In the genomic region with DNA sequence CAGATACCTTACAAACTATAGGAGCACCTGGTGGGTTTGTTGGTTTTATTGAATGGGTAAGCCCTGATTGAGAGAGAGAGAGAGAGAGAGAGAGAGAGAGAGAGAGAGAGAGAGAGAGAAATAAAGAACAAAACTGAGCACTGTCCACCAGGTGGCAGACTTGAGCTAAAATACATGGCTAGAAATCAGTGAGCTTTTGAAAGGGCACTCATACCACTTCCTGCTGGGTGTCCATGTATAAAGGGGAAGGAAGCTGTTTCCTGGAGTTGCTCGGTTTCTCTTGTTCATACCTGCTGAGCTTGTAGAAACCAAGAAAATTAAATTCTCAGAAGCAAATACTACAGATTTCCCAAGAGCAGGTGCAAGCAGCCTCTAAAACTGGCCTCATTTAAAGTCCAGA, we compare ENCODE assay signal across 8 mouse cellular contexts.
A peak's percentile ranks its signal among the peaks of the same experiment; 100 is the strongest.
DNase-seq lines count a peak whose midpoint lies in the region; ATAC-seq lines count a peak whose summit lies in the region.

No protein-coding gene starts in this region.

- DNase-seq in kidney, adult 18-20 months, result peak; percentile 58
- DNase-seq in CD8-positive naive resting alpha-beta T cell, adult 2 months (ENCODE audit: low read depth in 2 of 2, low spot score in 2 of 2), result peak; percentile 63 to 65
- peak; percentile 84 for DNase-seq in c-Kit-positive CD71-negative TER-119-negative erythroid progenitor cells, embryonic 14.5 days (ENCODE audit: low read depth)
- peak; percentile 73 for DNase-seq in lung, postnatal 25 days (ENCODE audit: low spot score)
- peak; percentile 66 to 86 for DNase-seq in spleen, postnatal 4 days (ENCODE audit: low spot score in 2 of 2)

- no peak overlapping the region for H3K4me2 ChIP-seq in kidney, embryonic 16.5 days (replicated peaks; ENCODE audit: low read depth, low read length)
- H3K4me2 ChIP-seq in forebrain, embryonic 12.5 days, result no peak overlapping the region
- no peak overlapping the region for H3K4me2 ChIP-seq in intestine, embryonic 16.5 days (ENCODE audit: low read depth, low read length)

- no peak for ATAC-seq in kidney, embryonic 16.5 days (ENCODE audit: low FRiP score, low TSS enrichment)
- 0 out of 2 replicates have a peak, but pooled peaks have one; percentile 57 for ATAC-seq in forebrain, embryonic 12.5 days (ENCODE audit: low FRiP score)
- ATAC-seq in intestine, embryonic 16.5 days, result peak; percentile 71

- H3K27ac ChIP-seq in kidney, embryonic 16.5 days (ENCODE audit: low read length), result no peak overlapping the region
- no peak overlapping the region for H3K27ac ChIP-seq in forebrain, embryonic 12.5 days
- no peak overlapping the region for H3K27ac ChIP-seq in intestine, embryonic 16.5 days (ENCODE audit: low read length)

- H3K9me3 ChIP-seq in kidney, embryonic 16.5 days (ENCODE audit: low read length), result no peaks in the 10 kb centered on the region
- H3K9me3 ChIP-seq in forebrain, embryonic 12.5 days, result no peaks in the 10 kb centered on the region
- no peaks in the 10 kb centered on the region for H3K9me3 ChIP-seq in intestine, embryonic 16.5 days (ENCODE audit: control insufficient read depth, low read length)

- H3K27me3 ChIP-seq in kidney, embryonic 16.5 days (ENCODE audit: insufficient read depth, low read length), result no peaks in the 10 kb centered on the region
- no peaks in the 10 kb centered on the region for H3K27me3 ChIP-seq in forebrain, embryonic 12.5 days
- H3K27me3 ChIP-seq in intestine, embryonic 16.5 days (replicated peaks; ENCODE audit: control insufficient read depth, insufficient read depth, low read length), result no peaks in the 10 kb centered on the region

- H3K9ac ChIP-seq in kidney, embryonic 16.5 days (replicated peaks; ENCODE audit: low read length), result no peak overlapping the region
- no peak overlapping the region for H3K9ac ChIP-seq in forebrain, embryonic 12.5 days
- no peak overlapping the region for H3K9ac ChIP-seq in intestine, embryonic 16.5 days (ENCODE audit: low read depth, low read length)

- H3K4me3 ChIP-seq in kidney, embryonic 16.5 days (ENCODE audit: low read length), result no peak overlapping the region
- no peak overlapping the region for H3K4me3 ChIP-seq in forebrain, embryonic 12.5 days (replicated peaks)
- H3K4me3 ChIP-seq in intestine, embryonic 16.5 days (ENCODE audit: low read length), result no peak overlapping the region

- peaks cover 19% of the 10 kb centered on the region; the same call in 1 of the 2 replicates for H3K4me1 ChIP-seq in kidney, embryonic 16.5 days (ENCODE audit: insufficient read depth, low read length)
- H3K4me1 ChIP-seq in forebrain, embryonic 12.5 days, result no peaks in the 10 kb centered on the region
- no peaks in the 10 kb centered on the region; the same call in 1 of the 2 replicates for H3K4me1 ChIP-seq in intestine, embryonic 16.5 days (ENCODE audit: control insufficient read depth, insufficient read depth, low read length)

- 0% methylated on average over 1 of the region's 1 CpGs for WGBS in kidney, embryonic 16.5 days
- 4% methylated on average over 1 of the region's 1 CpGs for WGBS in forebrain, embryonic 12.5 days
- WGBS in intestine, embryonic 16.5 days, result 0% methylated on average over 1 of the region's 1 CpGs

- H3K36me3 ChIP-seq in kidney, embryonic 16.5 days (ENCODE audit: insufficient read depth, low read length), result peaks cover 10% of the 10 kb centered on the region; the same call in 1 of the 2 replicates
- H3K36me3 ChIP-seq in forebrain, embryonic 12.5 days (replicated peaks), result peaks cover 22% of the 10 kb centered on the region
- no peaks in the 10 kb centered on the region for H3K36me3 ChIP-seq in intestine, embryonic 16.5 days (ENCODE audit: control insufficient read depth, insufficient read depth, low read length)
